Mouse (Mus musculus) C2C12 (cell line): ENCODE measurements around the gene Olfr279.

Experiments used
- CTCF ChIP-seq: IDR thresholded peaks from one replicate; pipeline ENCODE4 v1.5.1; 2011; ENCODE audit not compliant: control insufficient read depth, insufficient read depth, insufficient read length
- FOSL1 ChIP-seq: IDR thresholded peaks from one replicate; pipeline ENCODE4 v1.8.0; 2011; ENCODE audit warnings: mild to moderate bottlenecking, low read length; ENCODE audit not compliant: poor library complexity, insufficient read depth, severe bottlenecking
- MYOG ChIP-seq: IDR thresholded peaks from one replicate; pipeline ENCODE4 v1.6.1; 2011; ENCODE audit not compliant: control insufficient read depth, insufficient read length; ENCODE audit errors: extremely low read depth
- USF1 ChIP-seq: IDR thresholded peaks from one replicate; pipeline ENCODE4 v1.6.1; 2011; ENCODE audit warnings: low read depth, mild to moderate bottlenecking, control low read depth, moderate library complexity

- no peak for TF ChIP-seq CTCF
- no peak for TF ChIP-seq FOSL1
- no peak for TF ChIP-seq MYOG
- TF ChIP-seq USF1, result no peak
These were observed 9.5 kb upstream of the Olfr279 start, which contains the start of gene Lalba for GRCm38 (mm10) chr15:98482701-98483100.
